Mouse (Mus musculus): Measurements from ENCODE around the gene Sp4. TPM values are rescaled to one million over a fixed set of nuclear protein-coding genes. Genes with fewer than 3 reads are reported as not detected.
A peak's percentile ranks its signal among the peaks of the same experiment; 100 is the strongest.

Sp4 gene
- 1.2 TPM for polyA plus RNA-seq (2012; fragmentation: generic; extraction: Trizol)

DNA sequence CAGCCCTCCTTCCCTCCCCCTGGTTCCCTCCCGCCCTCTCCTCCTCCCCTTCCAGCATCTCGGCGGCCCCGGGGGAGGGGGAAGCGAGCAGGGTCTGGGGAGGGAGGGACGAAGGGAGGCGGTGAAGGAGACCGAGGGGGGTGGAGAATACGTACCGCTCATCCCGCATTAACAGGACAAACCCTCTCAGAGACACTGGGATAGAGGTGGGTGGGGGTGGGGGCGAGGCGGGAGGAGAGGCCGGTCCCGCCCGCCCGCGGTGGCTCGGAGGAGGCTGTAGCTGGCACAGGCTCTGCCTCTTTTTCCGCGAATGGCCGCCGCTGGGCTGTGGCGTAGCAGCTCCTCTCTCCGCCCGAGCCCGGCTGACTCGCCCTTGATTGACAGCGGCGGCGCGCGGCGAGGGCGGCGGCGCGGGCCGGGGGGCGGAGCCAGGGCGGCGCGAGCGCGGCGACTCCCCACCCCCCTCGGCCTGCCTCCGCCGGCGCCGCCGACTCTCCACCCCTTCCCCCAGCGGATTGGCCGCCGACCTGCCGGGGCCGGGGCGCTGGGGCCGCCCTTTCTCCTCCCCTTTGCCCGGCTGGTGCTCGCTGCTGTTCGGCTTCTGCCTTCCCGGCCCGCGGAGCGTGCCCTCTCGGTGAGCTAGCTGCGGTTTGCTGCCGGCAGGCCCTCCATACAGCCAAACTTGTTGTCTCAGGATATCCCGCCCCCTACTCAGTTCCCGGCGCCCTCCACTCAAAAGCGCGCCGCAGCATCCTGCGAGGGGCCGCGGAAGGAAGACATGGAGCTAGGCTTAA, at the start of gene Sp4:
Sp4 (minus strand) TSS at position 369 of the 794 bp plus-strand sequence.
- H3K36me3 ChIP-seq (ENCODE audit: control insufficient read depth, insufficient read depth): no peaks in the 10 kb centered on the region
- H3K4me2 ChIP-seq (ENCODE audit: low read depth): peak within 1 kb of the TSS; percentile 86
- peak within 1 kb of the TSS; percentile 72 for H3K4me3 ChIP-seq
- H3K27me3 ChIP-seq (ENCODE audit: control insufficient read depth, insufficient read depth, insufficient read length): no peaks in the 10 kb centered on the region
- H3K79me2 ChIP-seq (ENCODE audit: control insufficient read depth, insufficient read depth): no peaks in the 10 kb centered on the region
- peak within 1 kb of the TSS; percentile 39 for H3ac ChIP-seq (ENCODE audit: control insufficient read depth, insufficient read length)
- TF ChIP-seq POLR2A (IDR thresholded peaks at IDR 0.05; ENCODE audit: insufficient read length, low read depth): peak; percentile 45
- TF ChIP-seq POLR2AphosphoS2 (IDR thresholded peaks at IDR 0.05; ENCODE audit: insufficient read length, low read depth): no peak

DNA sequence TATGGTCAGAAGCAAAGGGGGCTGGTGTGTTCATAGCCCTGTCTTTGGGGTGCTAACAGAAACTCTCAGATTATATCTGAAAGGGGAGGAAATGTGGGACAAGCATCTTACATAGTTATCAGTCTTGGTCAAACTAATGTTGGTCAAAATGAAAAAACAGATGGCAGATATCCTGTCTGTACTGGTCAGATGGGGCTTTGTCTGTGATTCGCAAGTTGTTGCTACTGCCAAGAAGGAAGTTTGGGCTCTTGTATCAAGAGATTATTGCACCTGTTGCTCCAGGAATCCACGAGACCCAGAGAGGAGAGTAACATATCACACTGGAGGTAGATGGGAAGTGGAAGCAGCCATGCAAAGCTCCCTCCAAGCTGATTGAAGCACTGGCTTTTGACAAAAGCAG, 37.9 kb upstream of the Sp4 start:
- H3K36me3 ChIP-seq (ENCODE audit: control insufficient read depth, insufficient read depth): no peaks in the 10 kb centered on the region
- H3K4me2 ChIP-seq (ENCODE audit: low read depth): no peak overlapping the region
- TF ChIP-seq TCF3 (IDR thresholded peaks at IDR 0.05; ENCODE audit: insufficient read length, low read depth): no peak
- no peak for TF ChIP-seq E2F4 (IDR thresholded peaks at IDR 0.05; ENCODE audit: insufficient read depth)
- TF ChIP-seq TCF12 (IDR thresholded peaks at IDR 0.05; ENCODE audit: insufficient read depth, poor library complexity, severe bottlenecking): no peak
- no peak for TF ChIP-seq MYOG (IDR thresholded peaks at IDR 0.05; ENCODE audit: control insufficient read depth in 1 of 3, insufficient read depth in 1 of 3, insufficient read length in 2 of 3, low read depth in 2 of 3)
- no peak for TF ChIP-seq CEBPB (IDR thresholded peaks at IDR 0.05; ENCODE audit: insufficient read depth, poor library complexity, severe bottlenecking)
- no peak for TF ChIP-seq SRF (IDR thresholded peaks at IDR 0.05; ENCODE audit: control insufficient read depth, insufficient read length, low read depth)
- TF ChIP-seq MYOD1 (IDR thresholded peaks at IDR 0.05; ENCODE audit: control insufficient read depth in 1 of 3, insufficient read length in 2 of 3, low read depth in 2 of 3): no peak
- no peak for TF ChIP-seq REST (IDR thresholded peaks at IDR 0.05; ENCODE audit: insufficient read depth, insufficient read length)
- no peak for TF ChIP-seq MAX (IDR thresholded peaks at IDR 0.05; ENCODE audit: low read depth)
- no peak for TF ChIP-seq USF1 (IDR thresholded peaks at IDR 0.05; ENCODE audit: low read depth)
- H3ac ChIP-seq (ENCODE audit: control insufficient read depth, insufficient read length): no peak overlapping the region
- H3K4me3 ChIP-seq: no peak overlapping the region
- no peaks in the 10 kb centered on the region for H3K27me3 ChIP-seq (ENCODE audit: control insufficient read depth, insufficient read depth, insufficient read length)
- H3K79me2 ChIP-seq (ENCODE audit: control insufficient read depth, insufficient read depth): no peaks in the 10 kb centered on the region

DNA sequence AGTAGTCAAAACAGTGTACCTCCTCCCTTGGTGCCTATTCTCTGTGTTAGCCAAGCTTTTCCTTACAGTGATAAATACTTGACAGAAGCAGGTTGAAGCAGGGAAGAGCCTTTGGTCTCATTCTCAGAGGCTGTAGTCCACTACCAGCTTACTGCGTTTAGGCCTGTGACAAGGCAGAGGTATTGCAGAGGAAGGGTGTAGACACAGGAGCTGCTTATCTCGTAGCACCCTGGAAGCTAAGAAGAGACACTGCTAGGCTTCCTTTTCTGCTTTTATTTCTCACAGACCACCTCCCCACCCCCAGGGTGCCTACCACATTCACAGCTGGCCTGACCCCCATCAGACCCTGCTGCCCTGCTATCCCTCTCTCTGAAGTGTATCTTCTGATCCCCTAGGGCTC, 37.0 kb upstream of the Sp4 start:
- Histone ChIP-seq H3ac (ENCODE audit: control insufficient read depth, insufficient read length) (no peak overlapping the region), H3K4me3 (no peak overlapping the region), H3K27me3 (ENCODE audit: control insufficient read depth, insufficient read depth, insufficient read length) (no peaks in the 10 kb centered on the region), H3K79me2 (ENCODE audit: control insufficient read depth, insufficient read depth) (no peaks in the 10 kb centered on the region), H3K4me2 (ENCODE audit: low read depth) (no peak overlapping the region), H3K36me3 (ENCODE audit: control insufficient read depth, insufficient read depth) (no peaks in the 10 kb centered on the region)
- TF ChIP-seq SRF (IDR thresholded peaks at IDR 0.05; ENCODE audit: control insufficient read depth, insufficient read length, low read depth) (no peak), E2F4 (IDR thresholded peaks at IDR 0.05; ENCODE audit: insufficient read depth) (no peak), TCF3 (IDR thresholded peaks at IDR 0.05; ENCODE audit: insufficient read length, low read depth) (no peak), CEBPB (IDR thresholded peaks at IDR 0.05; ENCODE audit: insufficient read depth, poor library complexity, severe bottlenecking) (no peak), MYOG (IDR thresholded peaks at IDR 0.05; ENCODE audit: control insufficient read depth in 1 of 3, insufficient read depth in 1 of 3, insufficient read length in 2 of 3, low read depth in 2 of 3) (no peak), POLR2AphosphoS2 (IDR thresholded peaks at IDR 0.05; ENCODE audit: insufficient read length, low read depth) (no peak), MYOD1 (IDR thresholded peaks at IDR 0.05; ENCODE audit: control insufficient read depth in 1 of 3, insufficient read length in 2 of 3, low read depth in 2 of 3) (no peak), POLR2A (IDR thresholded peaks at IDR 0.05; ENCODE audit: insufficient read length, low read depth) (no peak), TCF12 (IDR thresholded peaks at IDR 0.05; ENCODE audit: insufficient read depth, poor library complexity, severe bottlenecking) (no peak), USF1 (IDR thresholded peaks at IDR 0.05; ENCODE audit: low read depth) (no peak), MAX (IDR thresholded peaks at IDR 0.05; ENCODE audit: low read depth) (no peak), REST (IDR thresholded peaks at IDR 0.05; ENCODE audit: insufficient read depth, insufficient read length) (no peak)

DNA sequence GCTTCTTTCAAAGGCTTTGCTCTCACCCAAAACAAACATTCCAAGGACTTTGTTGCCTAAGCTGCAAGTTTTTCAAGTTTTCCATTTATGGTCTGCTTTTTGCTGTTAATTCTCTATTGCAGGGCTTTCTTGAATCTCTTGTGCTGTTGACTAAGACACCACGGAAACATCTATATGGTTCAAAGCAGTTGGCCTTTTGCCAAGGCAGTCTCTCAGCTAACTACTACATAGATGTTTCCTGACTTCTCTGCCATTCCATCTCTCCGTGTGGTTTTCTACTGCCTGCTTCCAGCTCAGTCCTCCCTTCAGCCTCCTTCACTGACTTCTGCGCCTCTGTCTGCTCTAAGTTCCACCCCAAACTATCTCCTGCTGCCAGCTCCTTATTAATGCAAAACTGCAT, 36.1 kb upstream of the Sp4 start:
- no peak overlapping the region for H3ac ChIP-seq (ENCODE audit: control insufficient read depth, insufficient read length)
- no peaks in the 10 kb centered on the region for H3K79me2 ChIP-seq (ENCODE audit: control insufficient read depth, insufficient read depth)
- H3K4me2 ChIP-seq (ENCODE audit: low read depth): no peak overlapping the region
- H3K36me3 ChIP-seq (ENCODE audit: control insufficient read depth, insufficient read depth): no peaks in the 10 kb centered on the region
- H3K27me3 ChIP-seq (ENCODE audit: control insufficient read depth, insufficient read depth, insufficient read length): no peaks in the 10 kb centered on the region
- no peak for TF ChIP-seq POLR2A (IDR thresholded peaks at IDR 0.05; ENCODE audit: insufficient read length, low read depth)
- no peak for TF ChIP-seq E2F4 (IDR thresholded peaks at IDR 0.05; ENCODE audit: insufficient read depth)
- no peak for TF ChIP-seq MAX (IDR thresholded peaks at IDR 0.05; ENCODE audit: low read depth)
- TF ChIP-seq MYOG (IDR thresholded peaks at IDR 0.05; ENCODE audit: control insufficient read depth in 1 of 3, insufficient read depth in 1 of 3, insufficient read length in 2 of 3, low read depth in 2 of 3): no peak
- no peak for TF ChIP-seq MYOD1 (IDR thresholded peaks at IDR 0.05; ENCODE audit: control insufficient read depth in 1 of 3, insufficient read length in 2 of 3, low read depth in 2 of 3)
- no peak for TF ChIP-seq USF1 (IDR thresholded peaks at IDR 0.05; ENCODE audit: low read depth)
- no peak for TF ChIP-seq SRF (IDR thresholded peaks at IDR 0.05; ENCODE audit: control insufficient read depth, insufficient read length, low read depth)
- no peak for TF ChIP-seq REST (IDR thresholded peaks at IDR 0.05; ENCODE audit: insufficient read depth, insufficient read length)
- no peak overlapping the region for H3K4me3 ChIP-seq

DNA sequence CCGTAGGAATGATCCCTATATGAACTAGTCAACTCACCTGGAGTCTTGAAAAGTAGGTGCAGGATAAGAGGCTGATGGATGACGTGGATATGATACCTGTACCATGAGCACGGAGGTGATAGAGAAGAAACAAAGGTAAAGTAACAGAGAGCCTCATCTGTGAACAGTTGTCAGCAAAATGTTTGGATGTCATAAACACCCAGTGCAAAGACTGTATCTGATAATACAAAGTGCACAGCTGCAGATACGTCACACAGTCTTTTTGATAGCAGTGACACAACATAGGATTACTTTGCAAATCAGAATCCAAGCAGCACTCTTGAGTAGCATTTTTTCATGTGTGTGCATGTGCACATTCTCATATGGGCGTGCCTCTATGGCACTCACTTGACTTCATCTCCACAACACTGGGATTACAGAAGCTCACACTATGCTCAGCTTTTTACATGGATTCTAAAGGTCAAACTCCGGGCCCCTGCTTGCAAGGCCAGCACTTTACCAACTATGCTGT, 27.6 kb upstream of the Sp4 start:
- Histone ChIP-seq H3ac (ENCODE audit: control insufficient read depth, insufficient read length) (no peak overlapping the region), H3K79me2 (ENCODE audit: control insufficient read depth, insufficient read depth) (no peaks in the 10 kb centered on the region), H3K36me3 (ENCODE audit: control insufficient read depth, insufficient read depth) (no peaks in the 10 kb centered on the region), H3K27me3 (ENCODE audit: control insufficient read depth, insufficient read depth, insufficient read length) (no peaks in the 10 kb centered on the region), H3K4me3 (no peak overlapping the region), H3K4me2 (ENCODE audit: low read depth) (no peak overlapping the region)
- TF ChIP-seq SRF (IDR thresholded peaks at IDR 0.05; ENCODE audit: control insufficient read depth, insufficient read length, low read depth) (no peak), MYOD1 (IDR thresholded peaks at IDR 0.05; ENCODE audit: control insufficient read depth in 1 of 3, insufficient read length in 2 of 3, low read depth in 2 of 3) (no peak), POLR2A (IDR thresholded peaks at IDR 0.05; ENCODE audit: insufficient read length, low read depth) (no peak), TCF3 (IDR thresholded peaks at IDR 0.05; ENCODE audit: insufficient read length, low read depth) (no peak), MAX (IDR thresholded peaks at IDR 0.05; ENCODE audit: low read depth) (no peak), E2F4 (IDR thresholded peaks at IDR 0.05; ENCODE audit: insufficient read depth) (no peak), TCF12 (IDR thresholded peaks at IDR 0.05; ENCODE audit: insufficient read depth, poor library complexity, severe bottlenecking) (no peak), POLR2AphosphoS2 (IDR thresholded peaks at IDR 0.05; ENCODE audit: insufficient read length, low read depth) (no peak), REST (IDR thresholded peaks at IDR 0.05; ENCODE audit: insufficient read depth, insufficient read length) (no peak), MYOG (IDR thresholded peaks at IDR 0.05; ENCODE audit: control insufficient read depth in 1 of 3, insufficient read depth in 1 of 3, insufficient read length in 2 of 3, low read depth in 2 of 3) (no peak), USF1 (IDR thresholded peaks at IDR 0.05; ENCODE audit: low read depth) (no peak), CEBPB (IDR thresholded peaks at IDR 0.05; ENCODE audit: insufficient read depth, poor library complexity, severe bottlenecking) (no peak)
